Mouse (Mus musculus) heart, postnatal 36 days (tissue): ENCODE results near the gene Ift43. TPM values are rescaled to one million over a fixed set of nuclear protein-coding genes. Genes with fewer than 3 reads are reported as not detected.
A peak's percentile ranks its signal among the peaks of the same experiment; 100 is the strongest.

ENCODE experiments used
- DNase-seq, 2 experiments: peaks; one replicate each; pipeline ENCODE4 v3.0.0; 2021 to 2022
- intact Hi-C: fragments of 180-260 bp; cut with DNase I; formaldehyde crosslinking; loops from one replicate; pipeline ENCODE4 v1.15.1; 2025
- total RNA-seq, 2 experiments: library from RNA; stranded (reverse); gene quantifications; 2 replicates each; pipeline ENCODE4 v1.2.3; 2021

Ift43 gene
- total RNA-seq, 2 experiments from 2014 or later = 25.4 to 26.0 TPM

GRCm38 (mm10) chr12:86116295-86116835 is 34.0 kb downstream of the Ift43 start:
- intact Hi-C loops = no loop called here
- DNase-seq = no peak

- no peak for DNase-seq
- intact Hi-C loops = no loop called here
These were observed 41.7 kb downstream of the Ift43 start for GRCm38 (mm10) chr12:86124016-86124415.

GRCm38 (mm10) chr12:86128122-86128521 is 45.8 kb downstream of the Ift43 start:
- peak in 1 of 2 experiments; percentile 12 for DNase-seq
- intact Hi-C loops = no loop called here

GRCm38 (mm10) chr12:86129005-86129404 is 46.7 kb downstream of the Ift43 start:
- intact Hi-C loops = no loop called here
- DNase-seq = no peak

GRCm38 (mm10) chr12:86129696-86130095 is 47.4 kb downstream of the Ift43 start:
- DNase-seq = no peak
- intact Hi-C loops = loop anchor here (5.0 kb wide), 1 partner anchor 208 kb away; no protein-coding TSS in a partner anchor

GRCm38 (mm10) chr12:86132799-86133198 is 50.5 kb downstream of the Ift43 start:
- peak; percentile 47 to 53 for DNase-seq
- intact Hi-C loops = loop anchor here (1.0 to 5.0 kb wide), 5 partner anchors 174 to 483 kb away; no protein-coding TSS in a partner anchor

GRCm38 (mm10) chr12:86135691-86136090 is 53.4 kb downstream of the Ift43 start:
- intact Hi-C loops = no loop called here
- DNase-seq = no peak

GRCm38 (mm10) chr12:86138696-86139095 is 56.4 kb downstream of the Ift43 start:
- intact Hi-C loops = no loop called here

GRCm38 (mm10) chr12:86142389-86142788 is 60.0 kb downstream of the Ift43 start:
- intact Hi-C loops = no loop called here
- no peak for DNase-seq

More at GRCm38 (mm10) chr12:86138696-86139095, 56.4 kb downstream of the Ift43 start:
- no peak for DNase-seq

GRCm38 (mm10) chr12:86146246-86146645 is 63.9 kb downstream of the Ift43 start:
- DNase-seq = no peak
- intact Hi-C loops = no loop called here

GRCm38 (mm10) chr12:86148271-86148670 is 65.9 kb downstream of the Ift43 start:
- DNase-seq = no peak

GRCm38 (mm10) chr12:86149087-86149486 is 66.7 kb downstream of the Ift43 start:
- intact Hi-C loops = no loop called here
- DNase-seq = no peak

More at GRCm38 (mm10) chr12:86148271-86148670, 65.9 kb downstream of the Ift43 start:
- intact Hi-C loops = no loop called here

- intact Hi-C loops = no loop called here
- DNase-seq = no peak
These were observed 69.6 kb downstream of the Ift43 start for GRCm38 (mm10) chr12:86151941-86152340.

GRCm38 (mm10) chr12:86153213-86153957 is 71.0 kb downstream of the Ift43 start:
- intact Hi-C loops = no loop called here
- no peak for DNase-seq

GRCm38 (mm10) chr12:86155176-86155575 is 72.8 kb downstream of the Ift43 start:
- no peak for DNase-seq
- intact Hi-C loops = no loop called here

- intact Hi-C loops = no loop called here
- no peak for DNase-seq
These were observed 74.8 kb downstream of the Ift43 start for GRCm38 (mm10) chr12:86157166-86157565.

GRCm38 (mm10) chr12:86157894-86158444 is 75.6 kb downstream of the Ift43 start:
- intact Hi-C loops = no loop called here

GRCm38 (mm10) chr12:86158689-86159483 is 76.5 kb downstream of the Ift43 start:
- intact Hi-C loops = no loop called here
- DNase-seq = peak; percentile 61 to 65

More at GRCm38 (mm10) chr12:86157894-86158444, 75.6 kb downstream of the Ift43 start:
- DNase-seq = peak in 1 of 2 experiments; percentile 11

- DNase-seq = no peak
- intact Hi-C loops = no loop called here
These were observed 79.1 kb downstream of the Ift43 start for GRCm38 (mm10) chr12:86161436-86161835.

GRCm38 (mm10) chr12:86161942-86162341 is 79.6 kb downstream of the Ift43 start:
- intact Hi-C loops = no loop called here
- no peak for DNase-seq
